Mouse (Mus musculus): ENCODE data around the gene Magoh.

The Magoh gene

DNA sequence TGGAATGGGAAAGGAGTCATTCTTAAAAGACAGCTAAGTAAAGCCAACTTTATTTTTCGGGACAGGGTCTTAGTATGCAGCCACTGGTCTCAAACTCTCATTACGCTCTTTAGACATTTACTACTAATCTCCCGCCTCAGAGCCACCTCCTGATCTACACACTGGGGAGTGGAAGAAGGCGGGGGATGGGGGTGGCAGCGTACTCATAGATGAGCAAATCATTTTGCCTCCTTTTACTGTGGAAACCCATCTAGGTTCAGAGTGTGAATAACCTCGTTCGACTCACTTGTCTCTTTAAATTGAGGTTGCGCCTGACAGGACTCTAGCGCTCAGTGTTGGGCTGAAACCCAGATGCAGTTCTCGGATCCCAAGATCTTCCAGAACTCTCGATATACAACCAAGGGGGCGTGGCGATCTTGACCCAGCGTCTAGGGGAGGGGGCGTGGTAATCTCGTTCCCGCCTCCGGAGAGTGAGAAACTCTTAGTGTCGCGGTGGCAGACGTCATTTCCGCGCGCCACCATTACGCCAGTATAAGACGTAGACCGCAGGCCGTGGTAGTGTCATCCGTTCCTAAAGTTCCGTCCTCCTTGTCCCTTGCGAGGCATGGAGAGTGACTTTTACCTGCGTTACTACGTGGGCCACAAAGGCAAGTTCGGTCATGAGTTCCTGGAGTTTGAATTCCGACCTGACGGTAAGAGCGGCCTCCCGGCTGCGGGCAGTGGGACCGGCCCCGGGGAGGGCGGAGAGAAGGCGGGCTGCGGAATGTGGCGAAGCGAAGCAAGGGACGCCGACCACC lies at the start of gene Magoh:
Gene Magoh, plus strand, starts transcription at position 502 of the 797 bp plus-strand sequence.
- peak; percentile 81 for DNase-seq (ENCODE audit: low read depth, low spot score)

DNA sequence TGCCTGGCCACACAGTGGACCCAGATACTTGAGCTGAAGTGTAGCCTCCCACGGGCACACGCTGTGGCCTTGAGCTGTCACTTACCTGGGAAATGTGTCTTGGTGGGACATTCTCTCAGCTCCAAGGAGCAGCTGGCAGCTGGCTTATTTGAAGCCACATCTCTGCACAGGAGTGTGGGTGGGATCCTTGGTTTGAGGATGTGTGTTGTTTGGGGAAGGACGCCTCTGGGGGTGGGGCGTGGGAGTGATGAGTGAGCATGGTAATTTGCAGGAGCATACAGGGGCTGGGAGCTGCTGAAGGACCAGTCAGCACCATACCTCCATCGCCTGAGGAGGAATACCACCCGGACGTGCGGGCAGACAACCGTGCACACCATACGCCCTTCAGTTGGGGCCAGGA lies 49.4 kb upstream of the Magoh start:
- DNase-seq (ENCODE audit: low read depth, low spot score): no peak

DNA sequence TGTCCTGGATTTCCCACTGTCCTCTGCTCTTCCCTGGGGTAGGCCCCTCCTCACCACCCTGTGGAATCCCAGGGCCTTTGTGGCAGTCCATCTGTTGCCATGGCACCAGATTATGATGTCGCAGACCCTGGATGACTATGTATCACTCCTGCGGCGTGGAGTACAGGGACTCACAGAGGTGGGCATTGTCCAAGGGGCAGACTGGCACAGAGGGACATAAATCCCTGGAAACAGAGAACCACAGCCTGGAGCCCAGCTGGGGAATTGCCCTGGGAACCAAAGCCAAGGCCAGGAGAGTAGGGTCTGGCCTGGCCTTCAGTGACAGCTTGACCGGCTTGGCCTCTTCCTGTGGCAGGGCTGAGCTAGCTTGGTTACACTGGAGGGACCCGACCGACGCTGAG lies 48.7 kb upstream of the Magoh start:
- no peak for DNase-seq (ENCODE audit: low read depth, low spot score)

DNA sequence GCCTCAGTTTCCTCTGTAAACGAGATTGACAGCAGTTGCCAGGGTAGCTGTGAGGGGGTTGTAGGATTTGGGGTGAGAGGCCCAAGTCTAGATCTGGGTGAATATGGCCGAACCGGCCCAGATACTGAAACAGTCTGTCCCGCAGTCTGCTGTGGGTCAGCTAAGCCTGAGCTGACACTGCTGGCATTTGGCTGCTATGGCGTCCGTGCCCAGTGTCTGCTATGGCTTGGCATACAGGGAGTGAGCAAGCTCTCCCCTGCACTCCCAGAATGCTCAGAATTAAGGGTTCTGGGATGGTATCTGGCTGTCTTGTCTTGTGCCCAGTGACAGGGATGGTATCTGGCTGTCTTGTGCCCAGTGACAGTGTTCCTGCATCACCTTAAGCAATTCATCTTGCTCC lies 47.9 kb upstream of the Magoh start:
- DNase-seq (ENCODE audit: low read depth, low spot score): no peak

DNA sequence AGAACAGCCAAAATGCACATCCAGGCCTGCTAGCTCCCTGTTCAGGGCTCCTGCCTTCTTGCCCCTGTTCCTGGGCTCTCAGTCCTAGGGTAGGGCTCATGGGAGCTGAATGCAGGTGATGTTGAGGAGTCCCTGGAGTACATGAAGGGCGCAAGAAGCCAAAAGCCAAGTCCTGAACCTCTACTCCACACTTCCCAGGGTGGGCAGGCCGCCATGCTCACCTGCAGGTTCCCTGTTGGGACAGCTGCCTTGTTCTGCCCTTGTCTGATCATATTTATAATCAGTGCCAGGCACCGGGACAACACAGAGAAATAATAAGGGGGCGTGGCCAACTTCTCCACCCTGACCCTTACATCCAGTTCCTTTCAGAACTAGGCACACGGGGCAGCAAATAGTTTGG lies 46.0 kb upstream of the Magoh start:
- DNase-seq (ENCODE audit: low read depth, low spot score): no peak

DNA sequence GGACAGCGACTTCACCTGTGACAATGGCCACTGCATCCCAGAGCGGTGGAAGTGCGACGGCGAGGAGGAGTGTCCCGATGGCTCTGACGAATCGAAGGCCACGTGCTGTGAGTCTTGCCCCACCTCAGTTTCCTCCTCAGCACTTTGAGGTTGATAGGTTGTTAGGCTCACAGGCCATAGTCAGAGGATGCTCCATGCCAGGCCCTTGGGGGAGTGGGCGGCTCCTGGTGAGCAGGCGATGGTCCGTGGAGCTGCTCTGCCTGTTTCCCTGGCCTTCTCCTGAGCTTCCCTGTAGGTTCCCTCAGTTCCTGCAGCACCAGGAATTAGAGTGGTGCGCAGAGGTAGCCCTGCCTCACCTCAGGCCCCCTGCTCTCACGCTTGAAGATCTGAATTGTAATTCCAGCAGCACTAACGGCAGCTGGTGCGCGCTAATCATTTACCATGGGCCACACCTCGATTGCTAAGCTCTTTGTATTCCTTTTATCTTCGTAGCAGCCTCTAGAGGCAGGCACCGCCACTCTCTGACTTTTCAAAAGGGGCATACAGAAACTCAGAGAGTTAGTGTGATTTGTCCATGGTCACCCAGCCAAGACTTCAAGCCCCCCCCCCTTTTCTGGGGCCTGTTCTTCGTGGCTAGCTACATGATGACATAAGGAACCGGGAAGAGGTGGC lies 44.8 kb upstream of the Magoh start:
- peak; percentile 34 for DNase-seq (ENCODE audit: low read depth, low spot score)

DNA sequence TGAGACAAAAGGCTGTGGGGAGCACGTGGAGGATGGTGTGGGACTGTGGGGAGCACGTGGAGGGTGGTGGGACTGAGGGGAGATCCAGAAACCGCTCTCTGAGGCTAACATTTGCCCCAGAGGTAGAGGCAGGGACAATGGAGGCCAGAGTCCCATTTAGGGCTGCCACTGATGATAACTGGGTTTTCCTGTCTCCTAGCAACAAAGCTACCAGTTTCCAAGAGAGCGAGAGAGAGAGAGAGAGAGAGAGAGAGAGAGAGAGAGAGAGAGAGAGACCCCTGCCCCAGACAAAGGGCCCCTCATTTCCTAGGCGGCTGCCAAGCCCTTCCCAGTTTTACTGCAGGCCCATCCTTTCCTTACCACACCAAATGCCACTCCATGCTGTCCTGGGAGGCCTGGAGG lies 44.0 kb upstream of the Magoh start:
- no peak for DNase-seq (ENCODE audit: low read depth, low spot score)

DNA sequence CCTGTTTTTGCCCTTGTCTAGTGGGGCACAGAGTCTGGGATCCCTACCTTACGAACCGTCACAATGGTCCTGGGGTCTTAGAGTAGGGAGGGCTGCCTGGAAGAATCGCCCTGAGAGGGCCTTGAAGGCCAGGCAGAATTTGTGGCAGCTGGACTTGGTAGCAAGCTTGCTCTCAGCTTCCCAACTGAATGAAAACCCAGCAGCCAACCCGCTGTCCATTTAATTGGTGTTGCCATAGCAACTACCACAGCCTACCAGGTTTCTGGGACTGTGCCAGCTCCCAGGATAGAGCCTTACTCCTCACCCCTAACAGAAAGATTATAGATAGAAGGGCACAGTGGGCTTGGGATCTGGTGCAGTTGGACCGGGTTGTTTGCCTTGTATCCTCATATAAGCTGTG lies 42.8 kb upstream of the Magoh start:
- no peak for DNase-seq (ENCODE audit: low read depth, low spot score)

DNA sequence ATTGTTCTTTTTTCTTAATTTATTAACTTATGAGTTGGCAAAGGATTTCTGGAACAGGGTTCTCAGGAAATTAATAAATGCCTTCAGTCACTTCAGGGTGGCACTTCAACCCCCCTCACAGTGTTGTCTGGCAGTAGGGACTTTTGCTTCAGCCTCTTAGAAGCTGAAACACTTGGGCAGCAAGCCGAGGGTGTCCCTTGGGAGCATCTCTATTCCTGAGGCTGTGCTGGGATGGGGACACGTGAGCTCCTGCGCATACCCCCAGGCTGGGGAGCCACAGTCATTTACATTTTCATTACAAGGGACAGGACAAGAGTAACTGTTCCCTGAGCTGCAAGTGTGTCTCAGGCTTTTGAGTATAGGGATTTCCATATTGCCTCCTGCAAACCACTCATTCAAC lies 41.6 kb upstream of the Magoh start:
- DNase-seq (ENCODE audit: low read depth, low spot score): no peak

DNA sequence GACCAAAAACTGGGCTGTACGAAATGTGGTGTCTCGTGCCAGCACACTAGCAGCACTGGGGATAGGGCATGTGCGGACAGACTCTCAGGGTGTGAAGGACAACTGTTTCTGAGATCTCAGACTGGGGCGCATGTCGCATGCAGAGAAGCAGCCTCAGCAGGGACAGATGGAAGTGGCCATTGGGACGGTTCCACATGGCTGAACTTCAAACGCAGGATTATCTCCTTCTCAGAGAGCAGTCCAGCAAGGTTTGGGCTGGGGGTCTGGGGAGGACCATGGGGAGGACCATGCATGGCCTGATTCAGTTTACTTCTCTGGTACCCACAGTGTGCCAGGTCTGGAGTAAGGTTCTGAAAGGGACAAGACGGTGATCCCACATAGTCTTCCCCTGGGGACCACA lies 35.9 kb upstream of the Magoh start:
- DNase-seq (ENCODE audit: low read depth, low spot score): no peak

DNA sequence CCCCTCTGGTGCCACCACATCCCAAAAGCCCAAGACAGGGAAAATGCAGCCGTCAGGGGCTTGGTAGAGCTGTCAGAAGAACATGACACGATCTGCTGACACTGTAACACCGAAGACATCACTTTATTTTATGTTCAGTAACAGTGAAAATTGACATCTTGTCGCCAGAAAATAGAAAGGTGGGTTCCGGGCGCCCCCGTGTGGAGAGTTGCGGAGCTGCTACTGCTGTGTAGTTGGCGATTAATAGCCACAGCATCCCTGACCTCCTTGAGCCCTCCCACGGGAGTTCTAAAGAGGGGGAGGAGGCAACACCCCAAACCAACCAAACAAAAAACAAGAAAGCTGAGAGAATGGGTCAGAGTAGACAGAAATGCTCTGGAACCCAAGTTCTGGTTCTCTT lies 34.6 kb upstream of the Magoh start:
- DNase-seq (ENCODE audit: low read depth, low spot score): no peak

DNA sequence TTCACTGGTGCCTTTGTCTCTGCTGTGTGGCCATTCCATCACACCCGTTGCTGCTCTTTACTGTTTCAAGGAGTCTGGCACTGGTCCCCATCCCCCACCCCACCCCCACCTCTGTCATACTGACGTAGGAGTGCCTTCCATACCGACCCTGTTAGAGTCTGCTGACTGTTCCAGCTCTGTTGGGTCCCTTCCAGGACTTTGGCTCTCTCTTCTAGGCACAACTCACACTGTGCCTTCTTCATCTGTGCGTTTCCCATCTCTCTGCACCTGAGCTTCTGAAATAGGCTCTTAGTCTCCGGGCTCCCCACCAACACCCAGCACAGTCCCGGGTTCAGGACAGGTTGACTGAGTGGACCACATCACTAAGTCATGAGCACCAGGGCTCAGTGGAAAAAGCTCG lies 32.8 kb upstream of the Magoh start:
- no peak for DNase-seq (ENCODE audit: low read depth, low spot score)

DNA sequence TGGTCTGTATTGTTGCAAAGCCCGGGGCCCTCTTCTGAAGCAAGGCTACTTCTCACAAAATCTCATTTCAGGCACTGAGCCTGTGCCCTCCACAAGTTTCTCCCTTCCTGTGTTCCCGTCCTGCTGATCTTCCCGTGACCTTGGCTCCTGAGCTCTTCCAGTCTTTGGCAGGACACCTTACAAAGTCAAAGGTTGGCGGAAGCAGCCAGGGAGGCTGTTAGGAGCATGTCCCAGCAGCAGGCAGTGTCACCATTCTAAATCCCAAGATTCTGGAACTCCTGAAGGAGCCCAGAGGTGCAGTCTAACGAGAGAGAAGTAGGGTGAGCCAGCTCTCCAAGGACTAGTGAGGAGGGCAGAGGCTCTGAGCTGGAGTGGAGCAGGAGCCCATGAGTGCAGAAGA lies 31.0 kb upstream of the Magoh start:
- no peak for DNase-seq (ENCODE audit: low read depth, low spot score)

DNA sequence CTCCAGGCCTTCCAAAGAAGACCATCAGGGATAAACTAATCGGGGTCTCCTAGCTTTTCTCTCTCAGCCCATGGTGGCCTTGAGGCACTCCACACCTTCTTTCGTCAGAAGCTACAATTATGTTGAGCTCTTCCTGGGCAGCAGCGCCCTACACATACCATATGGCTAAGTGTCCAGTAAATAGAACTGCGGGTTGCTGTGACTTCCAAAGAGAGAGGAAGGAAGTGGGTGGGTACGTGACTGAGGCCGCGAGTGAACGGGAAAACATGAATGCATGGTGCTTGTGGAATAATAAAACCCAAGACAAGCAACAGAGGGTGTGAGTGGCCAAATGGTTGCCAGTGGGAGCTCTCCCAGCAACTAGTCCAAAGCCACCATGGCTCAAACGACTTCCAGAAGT lies 29.9 kb upstream of the Magoh start:
- no peak for DNase-seq (ENCODE audit: low read depth, low spot score)

DNA sequence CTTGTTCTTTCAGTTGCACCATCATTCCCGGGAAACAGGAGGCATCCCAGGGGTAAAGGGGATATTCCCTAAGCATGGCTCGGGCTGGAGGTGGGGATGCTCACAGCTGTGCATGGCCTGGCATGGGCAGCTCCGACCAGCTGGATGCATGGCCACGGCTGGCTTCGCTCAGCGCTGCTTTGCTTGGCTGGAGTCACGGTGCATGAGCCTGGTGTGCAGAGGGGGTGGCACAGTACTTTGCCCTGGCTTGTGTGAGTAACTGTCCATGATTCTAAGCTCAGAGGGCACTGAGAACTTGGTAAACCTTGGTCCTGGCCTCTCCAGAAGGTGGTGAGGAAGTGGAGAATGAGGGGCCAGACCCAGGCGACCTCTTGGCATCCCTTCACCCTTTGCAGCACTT lies 29.5 kb upstream of the Magoh start:
- no peak for DNase-seq (ENCODE audit: low read depth, low spot score)

DNA sequence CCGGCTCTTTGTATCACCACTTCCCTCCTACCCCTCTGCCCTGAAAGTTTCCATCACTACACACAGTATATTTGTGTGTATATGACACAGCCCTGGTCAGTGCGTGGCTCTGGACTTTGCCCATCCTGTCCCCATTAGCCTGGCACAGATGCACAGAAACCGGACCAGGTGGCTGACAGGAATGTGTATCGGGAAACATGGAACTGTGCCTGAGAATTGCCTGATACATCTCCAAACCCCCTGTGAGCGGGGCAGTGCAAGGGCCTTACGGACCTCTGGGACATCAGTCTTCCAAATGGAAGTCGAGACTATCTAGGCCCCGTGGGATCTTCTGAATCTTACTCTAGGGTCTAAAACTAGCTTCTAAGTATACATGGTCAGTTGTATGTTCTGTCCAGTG lies 26.2 kb upstream of the Magoh start:
- no peak for DNase-seq (ENCODE audit: low read depth, low spot score)

DNA sequence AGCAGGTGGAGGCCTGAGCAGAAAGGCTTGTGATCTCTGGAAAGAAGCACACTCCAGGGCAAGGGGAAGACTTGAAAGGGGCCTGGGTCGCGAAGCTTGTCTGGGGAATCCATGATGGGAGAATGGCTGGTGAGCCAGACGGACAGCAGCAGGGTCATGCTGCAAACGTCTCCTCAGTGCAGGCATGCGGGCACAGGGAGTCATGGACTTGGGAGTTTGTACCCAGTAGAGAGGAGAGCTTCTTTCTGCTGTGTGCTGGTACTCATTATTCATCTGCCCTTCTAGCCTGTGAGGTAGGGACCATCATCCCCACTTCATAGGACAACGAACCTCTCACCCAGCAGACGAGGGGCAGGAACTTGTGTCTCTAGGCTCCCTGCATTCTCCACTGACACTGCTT lies 25.7 kb upstream of the Magoh start:
- no peak for DNase-seq (ENCODE audit: low read depth, low spot score)

DNA sequence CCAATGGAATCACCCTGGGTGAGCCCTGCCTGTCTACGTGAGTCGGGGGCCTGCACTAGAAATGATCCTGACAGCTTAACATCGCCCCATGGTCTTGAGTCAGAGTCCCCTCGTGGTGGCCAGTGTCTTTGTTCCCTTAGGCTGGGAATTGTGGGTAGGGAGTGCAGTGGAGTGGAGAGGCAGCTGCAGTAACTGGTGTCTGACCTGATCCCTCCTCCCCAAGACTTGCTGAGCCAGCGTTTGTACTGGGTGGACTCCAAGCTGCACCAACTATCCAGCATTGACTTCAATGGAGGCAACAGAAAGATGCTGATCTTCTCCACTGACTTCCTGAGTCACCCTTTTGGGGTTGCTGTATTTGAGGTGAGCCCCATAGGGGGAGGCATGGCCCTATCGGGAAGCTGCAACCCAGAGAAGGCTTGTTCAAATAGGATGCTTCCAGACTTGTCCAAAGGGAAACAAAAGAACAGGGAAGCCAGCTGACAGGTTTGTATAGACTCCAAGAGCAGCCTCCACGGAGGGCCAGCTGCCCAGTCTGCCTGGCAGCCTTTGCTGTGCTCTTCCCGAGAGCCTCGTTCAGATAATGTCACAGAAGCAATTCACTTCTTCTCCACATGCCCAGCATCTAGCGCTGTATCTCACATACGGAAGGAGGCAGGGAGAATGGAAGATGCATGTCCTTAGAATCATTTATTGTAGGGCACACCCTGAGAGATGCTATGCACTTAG lies 22.4 kb upstream of the Magoh start:
- DNase-seq (ENCODE audit: low read depth, low spot score): no peak

DNA sequence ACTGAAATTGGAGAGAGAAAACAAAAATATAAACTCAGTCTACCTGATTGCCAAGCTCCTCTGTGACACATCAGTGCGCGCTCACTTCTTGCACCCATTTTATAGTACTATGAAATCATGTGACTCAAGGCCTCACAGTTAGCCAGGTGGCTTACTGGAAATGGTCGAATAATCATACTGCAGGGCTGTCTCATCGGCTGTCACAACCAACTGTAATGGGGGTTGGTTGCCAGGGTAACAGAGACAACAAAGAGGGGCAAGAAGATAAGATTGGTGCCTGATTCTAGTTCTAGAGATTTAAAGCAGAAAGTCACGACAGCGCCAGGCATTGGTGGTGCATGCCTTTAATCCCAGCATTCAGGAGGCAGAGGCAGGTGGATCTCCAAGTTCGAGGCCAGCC lies 20.6 kb upstream of the Magoh start:
- no peak for DNase-seq (ENCODE audit: low read depth, low spot score)

DNA sequence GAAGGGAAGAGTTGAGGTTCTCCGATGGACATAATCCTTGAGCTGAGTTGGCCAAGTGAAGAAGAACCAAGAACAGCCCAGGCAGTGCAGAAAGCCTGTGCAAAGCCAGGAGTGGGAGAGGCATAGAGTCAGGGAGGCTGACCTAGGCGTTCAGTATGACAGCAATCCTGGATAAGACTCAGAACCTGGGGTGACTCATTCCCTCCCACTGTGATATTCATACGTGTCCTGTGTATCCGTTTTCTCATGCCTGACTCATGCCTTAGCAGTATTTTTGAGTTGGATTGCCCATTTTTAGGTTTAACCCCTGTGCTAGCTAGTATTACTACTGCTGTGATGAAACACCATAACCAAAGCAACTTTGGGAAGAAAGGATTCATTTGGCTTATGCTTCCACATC lies 14.7 kb upstream of the Magoh start:
- no peak for DNase-seq (ENCODE audit: low read depth, low spot score)

DNA sequence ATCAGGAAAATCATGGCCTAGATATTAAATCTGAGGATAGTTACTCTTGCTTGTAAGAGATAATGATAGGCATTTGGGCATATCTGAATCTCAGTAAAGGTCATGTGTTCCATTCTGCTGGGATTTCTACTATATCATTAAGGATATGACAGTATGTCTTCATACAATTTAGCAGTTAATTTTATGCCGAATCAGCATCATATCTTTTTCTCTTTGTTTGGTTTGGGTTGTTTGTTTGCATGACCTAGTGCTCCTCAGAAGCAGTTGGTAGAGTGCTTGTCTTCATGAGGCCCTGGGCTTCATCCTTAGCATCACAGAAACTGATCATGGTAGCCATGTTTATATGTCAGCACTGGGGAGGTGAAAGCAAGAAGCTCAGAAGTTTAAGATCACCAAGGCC lies 2.1 kb downstream of the Magoh start:
- no peak for DNase-seq (ENCODE audit: low read depth, low spot score)

DNA sequence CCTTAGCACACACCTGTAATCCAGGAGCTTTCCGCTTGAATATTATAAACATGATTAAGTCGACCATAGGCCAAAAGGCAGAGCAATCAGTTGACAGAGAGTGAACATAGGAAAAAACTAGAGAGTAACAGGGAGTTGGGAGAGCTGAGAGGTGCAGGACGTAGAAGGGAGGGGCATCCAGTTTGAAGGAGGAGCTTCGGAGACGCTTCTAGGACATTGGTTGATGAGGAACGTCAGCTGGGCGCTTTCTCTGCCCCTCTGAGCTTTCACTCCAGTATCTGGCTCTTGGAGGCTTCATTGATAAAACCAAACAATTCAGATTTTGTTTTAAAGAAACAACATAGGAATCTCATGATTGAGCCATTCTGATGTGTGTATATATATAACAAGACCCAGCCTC lies 6.8 kb downstream of the Magoh start:
- no peak for DNase-seq (ENCODE audit: low read depth, low spot score)

DNA sequence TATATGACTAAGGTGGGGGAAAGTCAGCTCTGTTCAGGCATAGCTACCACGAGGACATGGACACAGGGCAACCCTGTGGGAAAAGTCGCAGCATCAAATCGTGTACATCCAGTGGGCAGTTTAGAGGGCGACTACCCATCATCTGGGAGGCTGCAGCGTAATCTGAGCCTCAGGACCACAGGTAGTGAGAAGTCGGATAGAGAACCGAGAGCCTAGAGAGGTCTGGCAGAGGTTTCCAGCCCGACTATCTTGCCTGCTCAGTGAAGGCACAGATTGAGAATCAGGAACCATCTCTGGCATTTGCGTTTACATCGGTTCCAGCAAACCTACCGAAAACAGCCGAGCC lies 9.8 kb downstream of the Magoh start:
- no peak for DNase-seq (ENCODE audit: low read depth, low spot score)
